Mouse (Mus musculus) spleen, postnatal 14 days (tissue): ENCODE results near the gene Ercc8.

Experiments used
- DNase-seq, 2 experiments: peaks; one replicate each; pipeline ENCODE4 v3.0.0; 2021 to 2022; ENCODE audit warnings: low spot score in 2 of 2

The Ercc8 gene

DNA sequence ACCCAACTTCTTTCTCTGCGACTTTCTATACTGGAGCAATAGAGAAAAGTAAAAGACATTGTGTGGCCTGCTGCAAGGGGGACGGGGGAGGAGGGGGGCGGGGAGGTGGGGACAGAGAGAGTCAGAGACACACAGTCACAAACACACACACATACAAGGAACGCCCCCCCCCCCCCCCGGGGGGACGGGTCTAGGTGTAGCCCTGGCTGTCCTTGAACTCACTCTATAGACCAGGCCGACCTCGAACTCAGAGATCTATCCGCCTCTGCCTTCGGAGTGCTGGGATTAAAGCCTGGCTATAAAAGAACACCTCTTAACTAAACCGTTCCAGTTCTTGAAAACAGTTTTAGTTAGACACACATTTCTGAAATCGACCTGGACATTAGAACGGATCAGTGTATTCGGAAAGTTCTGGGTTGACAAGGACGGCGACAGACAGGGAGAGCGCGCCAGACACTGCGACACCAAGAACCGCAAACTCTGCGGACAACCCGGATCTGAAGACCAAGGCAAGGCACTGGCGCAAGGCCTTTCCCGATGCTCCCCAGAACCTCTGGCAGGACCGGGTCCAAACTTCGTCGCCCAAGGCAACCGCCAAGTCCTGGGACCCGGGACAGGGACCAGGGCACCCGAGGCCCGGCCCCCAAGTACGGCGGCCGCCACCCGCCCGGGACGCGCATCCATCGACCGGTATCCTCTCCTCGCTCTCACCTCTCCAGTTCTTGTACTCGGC is 633 bp upstream of the Ercc8 start:
- peak in 1 of 2 experiments; percentile 9 for DNase-seq

DNA sequence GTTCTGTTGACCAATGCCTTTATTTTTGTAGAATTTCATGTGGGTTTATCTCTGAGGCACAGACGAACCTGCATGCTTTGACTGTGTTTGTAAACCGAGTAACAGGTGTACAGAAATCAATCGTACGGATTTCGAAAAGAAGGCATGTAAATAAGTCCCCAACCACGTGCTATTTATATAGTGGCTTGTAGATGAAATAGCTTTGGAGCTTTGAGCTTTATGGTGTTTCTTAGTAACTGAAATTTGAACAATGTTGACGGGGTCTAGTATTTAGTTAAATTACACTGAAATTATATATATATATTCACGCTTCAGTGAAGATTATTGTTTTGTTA is 677 bp downstream of the Ercc8 start:
- no peak for DNase-seq

DNA sequence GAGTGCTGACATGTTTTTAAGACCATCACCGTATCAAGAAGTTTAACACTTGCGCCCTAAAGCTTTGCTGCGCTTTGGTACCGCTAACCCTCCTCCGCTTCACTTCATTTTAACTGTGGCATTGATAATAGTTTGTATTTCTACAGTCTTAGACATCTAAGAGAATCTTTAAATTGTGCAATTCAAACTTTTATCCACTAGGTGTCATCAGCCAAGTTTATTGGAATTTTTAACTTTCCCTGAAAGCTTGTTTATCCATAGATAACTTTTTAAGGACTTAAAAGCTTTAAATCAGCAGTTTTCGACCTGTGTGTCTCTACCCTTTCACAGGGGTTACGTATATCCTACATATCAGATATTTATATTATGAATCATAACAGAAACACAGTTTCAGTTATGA is 1.4 kb downstream of the Ercc8 start:
- DNase-seq, result no peak

DNA sequence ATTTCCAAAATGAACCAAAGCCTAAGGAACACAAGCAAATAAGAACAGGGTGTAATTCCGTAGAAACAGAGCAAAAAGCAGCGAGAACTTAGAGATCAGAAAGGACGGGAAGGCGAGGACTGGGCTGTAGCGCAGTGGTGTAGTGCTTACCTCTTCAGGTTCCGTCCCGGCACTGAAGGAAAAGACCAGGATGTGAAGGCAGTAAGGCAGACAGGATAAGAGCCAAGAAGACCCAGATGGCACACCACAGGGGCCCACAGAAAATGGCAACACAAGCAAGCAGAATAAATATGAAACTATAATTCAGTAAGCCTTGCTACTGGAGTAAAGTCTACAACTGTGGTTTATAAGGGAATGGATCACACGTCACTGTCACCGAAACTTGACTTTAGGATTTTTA is 5.4 kb downstream of the Ercc8 start:
- no peak for DNase-seq

DNA sequence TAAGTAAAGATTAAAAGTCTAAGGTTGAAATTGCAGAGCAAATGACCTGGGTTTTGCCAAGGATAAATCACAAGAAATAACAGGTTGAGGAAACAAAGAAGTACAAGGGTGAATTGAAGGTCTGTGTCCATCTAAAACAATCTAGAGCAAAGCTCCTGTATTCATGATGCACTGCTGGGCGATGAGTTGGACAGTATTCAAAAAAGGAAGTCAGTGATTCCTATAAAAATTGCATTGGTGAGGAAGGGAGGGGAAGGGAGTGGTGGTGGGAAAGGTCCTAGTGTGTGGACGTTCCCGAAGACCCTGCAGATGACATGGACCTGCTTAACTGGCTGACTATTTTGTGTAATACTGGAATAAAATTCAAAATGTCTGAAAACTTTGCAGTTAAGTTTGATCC is 6.1 kb downstream of the Ercc8 start:
- DNase-seq, result no peak

DNA sequence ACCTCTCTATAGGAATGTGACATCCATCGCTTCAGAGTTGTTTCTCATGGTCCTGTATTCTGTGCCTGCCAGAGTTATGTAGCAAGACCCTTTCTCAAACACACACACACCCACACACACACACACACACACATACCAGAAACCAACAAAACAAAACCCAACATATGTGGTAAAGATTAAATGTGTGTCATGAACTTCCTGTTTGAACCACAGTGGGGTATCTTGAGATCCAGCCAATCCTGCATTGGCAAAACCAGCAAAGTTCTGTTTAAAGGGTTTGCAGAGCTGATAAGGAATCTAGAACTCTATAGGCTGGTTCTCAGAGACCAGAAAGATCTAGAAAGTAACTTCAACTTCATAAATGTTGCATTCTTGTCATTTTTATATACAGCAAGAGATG is 11.5 kb downstream of the Ercc8 start:
- DNase-seq, result no peak

DNA sequence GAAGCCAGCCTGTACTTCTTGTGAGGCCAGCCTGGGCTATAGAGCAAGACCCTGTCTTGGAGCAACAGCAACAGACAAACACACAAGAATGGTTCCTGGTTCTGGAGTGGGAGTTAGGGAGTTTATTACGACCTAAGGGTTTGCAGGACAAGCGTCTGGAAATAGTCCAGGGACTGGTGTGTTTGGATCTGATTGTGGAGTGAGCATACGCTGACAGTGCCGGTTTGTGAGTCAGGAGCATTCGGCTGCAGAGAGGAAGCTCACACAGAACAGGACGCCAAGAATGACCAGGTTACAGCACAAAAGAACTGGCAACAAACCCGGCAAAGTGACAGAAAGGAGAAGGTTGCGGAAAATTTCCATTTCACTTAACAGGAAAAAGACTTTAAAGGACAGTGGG is 12.0 kb downstream of the Ercc8 start:
- DNase-seq, result no peak

DNA sequence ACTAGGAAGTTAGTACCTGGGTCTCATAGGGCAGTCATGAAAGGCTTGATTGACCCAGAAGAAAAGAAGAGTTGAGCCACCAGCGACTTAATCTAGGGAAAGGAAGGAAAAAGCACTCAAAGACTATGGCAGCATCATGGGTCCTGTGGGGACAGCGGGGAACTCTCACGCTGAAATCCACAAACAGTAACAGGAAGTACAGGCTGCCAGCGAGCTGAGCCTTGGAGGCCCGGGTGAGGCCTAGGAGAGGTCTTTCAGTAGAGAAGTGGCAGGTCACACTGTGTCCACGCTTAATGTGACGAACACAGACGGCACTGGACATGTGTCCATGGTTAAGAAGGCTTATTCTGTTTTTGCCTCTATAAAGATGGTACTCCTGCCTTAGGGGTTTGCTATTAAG is 21.1 kb downstream of the Ercc8 start:
- no peak for DNase-seq

DNA sequence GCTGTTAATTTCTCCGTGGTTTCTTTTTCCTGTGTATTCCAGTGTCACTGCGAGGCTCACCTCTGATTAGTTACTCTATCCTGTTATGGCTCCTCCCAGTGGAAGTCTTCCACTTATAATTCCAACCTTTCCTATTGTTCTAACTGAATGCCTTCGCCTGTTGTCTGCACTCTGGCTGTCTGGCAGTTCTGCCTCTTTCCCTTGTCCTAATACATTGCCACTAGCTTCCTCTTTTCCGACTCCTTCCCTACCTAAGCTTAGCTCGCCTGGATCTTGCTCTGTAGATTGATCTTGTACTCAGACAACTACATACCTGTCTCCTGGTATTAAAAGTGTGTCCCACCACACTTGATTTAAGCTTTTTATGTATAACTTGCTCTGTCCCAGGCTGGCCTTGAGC is 22.3 kb downstream of the Ercc8 start:
- no peak for DNase-seq

DNA sequence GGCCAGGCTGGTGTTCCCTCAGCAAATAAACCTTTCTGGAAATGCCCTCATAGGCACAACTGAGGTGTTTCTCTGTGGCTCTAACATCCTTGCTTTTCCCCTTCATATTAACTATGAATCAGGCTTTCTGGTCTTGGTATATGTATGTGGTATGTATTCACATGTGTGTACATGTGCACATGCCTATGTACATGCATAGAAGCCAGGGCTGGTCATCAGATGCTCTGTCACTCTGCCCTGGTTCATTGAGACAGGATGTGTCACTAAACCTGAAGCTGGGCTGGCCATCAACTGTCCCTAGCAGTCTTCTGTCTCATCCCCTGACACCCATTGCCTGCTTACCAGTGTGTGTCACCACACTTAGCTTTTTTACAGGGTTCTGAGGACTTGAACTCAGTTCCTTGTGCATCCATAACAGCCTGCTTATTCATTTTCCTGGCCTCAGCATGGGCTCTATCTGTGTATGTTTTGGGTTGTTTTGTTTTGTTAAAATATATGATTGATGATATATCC is 26.3 kb downstream of the Ercc8 start:
- no peak for DNase-seq

DNA sequence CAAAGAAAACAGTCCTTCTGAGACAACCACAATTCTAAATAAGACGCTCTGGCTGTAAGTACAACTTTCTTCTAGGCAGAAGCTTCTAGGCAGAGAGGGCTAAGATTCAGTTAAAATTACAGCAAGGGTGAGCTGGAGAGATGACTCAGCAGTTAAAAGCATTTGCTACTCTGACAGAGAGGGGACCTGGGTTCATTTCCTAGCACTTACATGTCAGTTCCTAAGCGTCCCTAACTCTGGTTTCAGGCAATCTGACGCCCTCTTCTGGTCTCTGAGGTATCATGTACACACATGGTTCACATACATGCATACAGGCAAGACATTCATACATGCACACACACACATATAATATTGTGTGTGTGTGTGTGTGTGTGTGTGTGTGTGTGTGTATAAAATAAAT is 27.0 kb downstream of the Ercc8 start:
- DNase-seq, result no peak

DNA sequence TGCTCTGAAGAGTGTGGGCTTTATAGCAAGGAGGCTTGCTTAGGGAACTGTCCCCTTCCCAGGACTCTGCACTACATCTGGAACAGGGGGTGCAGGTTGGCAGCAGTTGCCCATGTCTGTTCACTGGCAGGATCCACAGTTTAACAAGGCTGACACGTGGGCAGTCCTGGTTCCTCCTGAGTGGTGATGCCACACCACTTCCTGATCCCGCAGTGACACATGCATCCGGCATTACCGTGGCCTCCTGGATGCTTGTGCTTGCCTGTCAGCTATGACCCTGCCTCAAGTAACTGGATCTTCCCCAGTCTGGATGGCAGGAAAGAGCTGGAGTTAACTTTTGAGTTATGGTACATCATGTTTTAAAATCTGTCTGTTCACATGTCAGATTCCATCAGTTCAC is 29.5 kb downstream of the Ercc8 start:
- DNase-seq, result no peak

DNA sequence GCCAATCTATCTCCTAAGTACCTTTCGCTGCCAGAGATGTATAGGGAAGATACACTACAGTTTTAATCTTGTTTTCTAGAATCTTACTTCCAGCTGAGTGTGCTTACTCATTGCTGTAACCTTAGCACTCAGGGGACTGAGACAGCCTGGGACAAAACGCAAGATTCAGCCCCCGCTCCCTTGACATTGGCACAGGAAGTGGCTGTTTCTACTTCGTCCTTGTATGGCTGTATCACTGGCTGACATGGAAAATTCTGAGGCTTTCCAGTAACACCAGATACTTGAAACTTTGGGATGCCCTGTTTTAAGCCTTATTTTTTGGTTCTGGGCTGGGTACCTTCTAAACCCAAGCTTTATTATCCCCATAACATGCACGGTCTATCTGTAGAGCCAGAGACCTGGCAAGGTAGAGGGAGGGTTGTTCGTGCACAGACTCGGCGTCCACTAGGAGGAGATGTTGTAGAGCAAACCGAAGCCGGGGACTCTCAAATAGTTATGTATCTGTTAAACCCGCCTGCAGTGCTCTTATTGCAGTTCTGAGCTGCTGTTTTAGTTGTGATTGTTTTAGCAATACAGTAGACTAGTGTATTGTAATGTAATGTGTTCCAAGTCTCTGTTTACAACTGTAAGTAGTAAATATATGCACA is 32.7 kb downstream of the Ercc8 start:
- peak in 1 of 2 experiments; percentile 18 for DNase-seq

DNA sequence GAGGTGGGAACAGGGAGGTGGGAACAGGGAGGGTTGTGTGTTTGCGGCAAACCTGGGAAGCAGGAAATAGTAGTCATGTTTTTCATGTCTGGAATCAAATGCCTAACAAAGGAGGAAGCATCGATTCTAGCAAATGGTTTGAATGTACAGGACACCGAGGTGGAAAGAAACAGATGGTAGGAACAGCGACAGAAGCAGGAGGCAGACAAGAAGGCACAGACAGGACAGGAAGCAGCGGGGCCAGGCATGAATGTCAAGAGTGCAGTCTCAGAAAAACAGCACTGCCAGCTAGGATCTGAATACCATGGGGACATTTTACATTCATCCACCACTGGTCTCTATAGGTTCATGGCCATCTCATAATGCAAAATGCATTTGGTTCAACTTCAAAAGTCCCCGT is 36.9 kb downstream of the Ercc8 start:
- no peak for DNase-seq

DNA sequence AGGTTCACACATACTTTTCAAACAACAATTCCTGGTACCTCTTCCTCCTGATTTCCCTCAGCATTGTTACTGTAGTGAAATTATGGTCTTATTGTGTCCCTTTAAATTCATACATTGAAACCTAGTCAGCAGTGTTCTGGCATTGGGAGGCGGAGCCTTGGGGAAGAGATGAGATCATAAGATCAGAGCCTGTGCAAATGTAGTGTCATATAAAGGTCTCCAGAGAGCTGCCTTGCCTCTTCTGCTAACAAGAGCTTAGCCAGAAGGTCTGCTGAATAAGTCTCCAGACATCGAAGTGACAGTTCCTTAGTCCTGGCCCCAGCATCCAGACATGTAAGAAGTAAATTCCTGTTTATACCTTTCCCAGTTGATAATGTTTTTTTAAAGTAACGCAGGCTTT is 46.3 kb downstream of the Ercc8 start:
- no peak for DNase-seq

DNA sequence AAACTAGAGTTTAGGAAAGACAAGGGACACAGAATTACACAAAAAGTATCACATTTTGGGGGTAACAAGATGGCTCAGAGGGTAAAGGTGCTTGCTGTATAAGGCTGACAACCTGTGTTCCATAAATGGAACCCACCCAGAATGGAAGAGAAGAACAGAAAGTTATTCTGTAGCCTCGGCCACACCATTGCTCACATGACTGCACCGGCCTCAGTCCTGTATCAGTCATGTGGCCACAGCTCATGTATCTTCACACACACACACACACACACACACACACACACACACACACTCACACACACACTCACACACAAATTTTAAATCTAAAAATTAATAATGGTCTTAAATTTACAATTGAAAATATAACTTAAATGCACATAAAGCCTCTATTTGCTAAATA is 48.9 kb downstream of the Ercc8 start:
- no peak for DNase-seq

DNA sequence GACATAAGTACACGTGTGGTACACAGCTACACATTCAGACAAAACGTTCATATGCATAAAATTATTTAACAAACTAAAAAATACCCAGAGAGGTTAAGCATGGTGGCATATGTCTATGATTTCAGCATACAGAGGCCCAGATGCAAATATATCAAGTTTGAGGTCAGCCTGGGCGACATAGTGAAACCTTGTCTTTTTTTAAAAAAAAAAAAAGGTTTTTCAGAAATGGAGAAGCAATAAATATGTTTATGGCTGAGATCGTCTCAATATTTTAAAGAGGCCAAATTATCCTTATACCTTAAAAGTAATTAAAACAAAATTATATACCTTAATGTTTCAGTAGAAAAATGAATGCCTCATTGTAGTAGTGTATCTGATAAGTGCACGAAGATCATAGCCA is 49.6 kb downstream of the Ercc8 start:
- no peak for DNase-seq

DNA sequence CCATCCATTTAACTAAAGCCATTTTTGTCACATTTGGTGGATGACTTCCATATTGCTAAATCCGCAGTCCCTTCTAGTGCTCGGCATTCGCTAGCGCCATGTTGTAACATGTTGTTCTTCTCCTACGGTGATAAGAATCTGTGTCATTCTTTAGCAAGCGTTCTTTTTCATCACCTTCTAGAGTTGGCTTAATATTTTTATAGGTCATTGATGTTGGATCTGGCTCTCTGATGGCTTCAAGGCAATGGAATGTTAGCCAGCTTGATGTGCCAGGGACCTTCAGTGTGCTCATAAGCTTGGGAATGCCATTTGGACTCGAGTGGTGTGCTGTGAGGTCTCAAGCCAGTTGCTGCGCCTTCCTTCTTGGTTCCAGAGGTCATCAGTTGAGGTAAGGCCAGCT is 52.4 kb downstream of the Ercc8 start:
- DNase-seq, result no peak

DNA sequence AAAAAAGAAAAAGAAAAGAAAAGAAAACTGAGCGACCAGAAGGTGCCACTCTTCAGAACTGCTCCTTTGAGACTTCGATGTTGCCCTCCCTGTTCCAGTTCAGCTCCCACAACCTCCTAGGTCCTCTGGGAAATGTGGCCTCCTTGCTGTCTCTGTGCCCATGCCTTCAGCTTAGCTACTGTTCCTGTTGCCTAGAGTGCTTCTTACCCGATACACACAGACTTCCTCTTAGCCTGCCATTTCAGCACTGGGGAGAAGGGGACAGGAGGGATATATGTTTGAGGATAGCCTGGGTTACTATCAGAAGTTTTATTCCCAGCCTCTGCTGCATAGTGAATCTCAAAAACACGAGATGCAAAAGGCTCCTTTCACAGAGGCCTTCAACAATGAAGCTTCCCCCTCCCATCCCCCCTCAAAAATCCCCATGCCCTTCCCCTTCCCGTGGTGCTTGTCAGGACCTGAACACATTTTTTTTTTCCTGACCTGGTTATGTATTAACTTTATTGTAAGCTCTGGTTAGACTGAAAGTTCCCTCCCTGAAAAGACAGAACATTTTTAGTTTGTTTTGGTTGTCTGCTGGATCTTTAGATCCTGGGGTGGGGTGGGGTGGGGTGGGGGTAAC is 54.0 kb downstream of the Ercc8 start:
- no peak for DNase-seq

DNA sequence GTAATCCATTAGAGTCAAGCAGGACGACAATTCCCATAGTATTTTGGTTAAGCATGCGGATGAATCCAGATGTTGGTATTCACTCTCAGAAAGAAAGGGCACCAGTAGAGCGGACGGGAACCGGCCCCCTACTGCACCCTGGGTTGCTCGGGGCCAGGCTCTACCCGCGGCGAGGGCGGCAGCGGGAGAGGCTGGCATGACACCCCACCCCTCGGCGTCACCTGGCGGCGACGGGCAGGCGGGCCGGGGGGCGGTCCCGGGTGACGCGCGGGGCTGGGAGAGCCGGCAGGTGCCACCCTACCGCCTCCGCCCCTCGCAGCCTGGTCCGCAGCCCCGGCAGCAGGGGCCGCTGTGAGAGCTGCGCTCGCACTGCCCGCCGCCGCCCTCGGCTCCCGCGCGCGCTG is 55.6 kb downstream of the Ercc8 start, which contains the start of gene Elovl7:
TSS of gene Elovl7 (plus strand) at position 324 of the 404 bp plus-strand sequence.
- DNase-seq, result peak; percentile 53 to 61

DNA sequence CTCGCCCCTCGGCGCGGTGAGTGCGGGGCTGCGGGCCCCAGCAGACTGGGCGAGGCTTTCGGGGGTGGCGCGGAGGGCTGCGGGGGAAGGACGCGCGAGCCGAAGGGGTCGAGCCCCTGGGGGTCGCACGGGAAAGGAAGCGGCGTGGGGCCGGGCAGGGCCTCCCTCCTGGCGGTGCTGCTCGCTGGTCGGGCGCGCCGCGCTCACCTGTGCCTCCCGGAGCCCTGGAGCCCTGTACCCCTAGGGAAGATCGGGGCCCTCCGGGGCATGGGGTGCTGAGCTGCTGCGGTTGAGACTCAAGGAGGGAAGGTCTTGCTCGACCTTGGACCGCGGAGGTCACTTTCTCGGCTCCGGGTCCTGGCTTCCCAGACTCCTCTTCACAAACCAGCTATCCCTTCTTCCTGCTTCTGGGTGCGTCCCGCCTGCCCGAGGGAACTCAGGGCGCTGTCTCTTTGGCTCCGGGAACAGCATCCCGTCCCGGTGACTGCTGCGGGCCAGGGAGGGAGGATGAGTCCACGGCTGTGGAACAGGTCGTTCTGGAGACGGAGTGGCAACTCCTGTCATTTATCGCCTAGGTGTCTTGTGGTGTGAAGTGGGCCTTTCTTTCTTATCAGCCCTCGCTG is 56.1 kb downstream of the Ercc8 start:
- DNase-seq, result no peak

DNA sequence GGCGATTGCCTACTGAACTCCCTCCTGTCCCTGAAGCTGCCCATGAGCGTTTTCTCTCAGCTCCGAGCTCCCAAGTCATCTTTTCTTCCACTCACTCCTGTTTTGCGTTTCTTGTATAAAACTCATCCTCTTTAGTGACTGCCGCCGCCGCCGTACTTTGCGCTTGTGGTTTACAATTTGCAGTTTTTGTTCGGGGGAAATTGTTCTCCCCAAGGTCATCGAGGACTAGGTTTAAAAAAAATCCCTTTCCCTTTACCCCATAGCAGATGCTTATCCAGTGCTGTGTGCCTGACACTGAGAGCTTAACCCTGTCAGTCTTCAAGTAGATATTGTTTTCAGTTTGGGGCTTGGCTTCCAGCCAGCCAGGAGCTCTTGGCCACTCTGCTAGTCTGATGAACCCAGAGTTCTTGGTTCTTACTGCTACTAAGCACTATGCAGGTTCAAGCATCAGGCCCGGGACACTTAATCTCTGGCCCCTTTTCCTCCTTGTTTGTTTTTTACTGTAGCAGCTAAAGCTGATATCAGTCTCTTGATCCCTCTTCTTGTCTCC is 56.8 kb downstream of the Ercc8 start:
- DNase-seq, result no peak
